Mouse (Mus musculus): ENCODE measurements around the gene Mta3. TPM values are rescaled to one million over a fixed set of nuclear protein-coding genes. Genes with fewer than 3 reads are reported as not detected.

Gene Mta3
- total and polyA plus RNA-seq, 3 experiments = 31.1 to 67.6 (median 39.2) TPM

DNA sequence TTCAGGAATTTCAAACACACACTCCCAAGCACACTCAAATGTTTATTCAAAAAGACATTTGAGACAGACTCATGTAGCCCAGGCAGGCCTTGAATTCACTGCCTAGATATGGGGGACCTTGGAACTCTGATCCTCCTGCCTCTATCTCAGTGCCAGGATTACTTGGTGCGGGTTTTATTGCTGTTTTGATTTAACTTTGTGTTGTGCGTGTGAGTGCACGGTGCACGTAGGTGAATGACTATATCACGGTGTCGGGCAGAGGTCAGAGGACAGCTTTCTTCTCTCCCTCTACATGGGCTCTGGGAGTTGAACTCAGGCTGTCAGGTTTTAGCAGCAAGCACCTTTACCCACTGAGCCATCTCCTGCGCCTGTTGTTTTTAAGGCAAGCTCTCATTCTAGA, 61.1 kb downstream of the Mta3 start:
- no peak overlapping the region for H3K27ac ChIP-seq (ENCODE audit: insufficient read depth, low read depth)
- no peaks in the 10 kb centered on the region for H3K79me2 ChIP-seq (replicated peaks; ENCODE audit: control insufficient read depth, extremely low read depth, insufficient read depth, poor library complexity, severe bottlenecking)
- H3K4me2 ChIP-seq (ENCODE audit: insufficient read depth, low read depth, poor library complexity, severe bottlenecking) = no peak overlapping the region
- no peaks in the 10 kb centered on the region for H3K9me3 ChIP-seq (replicated peaks; ENCODE audit: low read length)
- dilution Hi-C loops (cut with MboI; ENCODE audit: extremely low pct_ligation_motif_present, extremely low pct_unique_long_range_greater_than_20kb, low sequenced_read_pairs) = no loop called here
- peaks cover 0 to 31% of the 10 kb centered on the region in 2 experiments; a peak in 2 of 4 replicates for H3K4me1 ChIP-seq (ENCODE audit: control insufficient read depth in 1 of 2, insufficient read depth in 2 of 2)
- TF ChIP-seq UBTF (IDR thresholded peaks at IDR 0.05; ENCODE audit: low read depth, low read length) (no peak), KAT2A (IDR thresholded peaks at IDR 0.05; ENCODE audit: insufficient replicate concordance, low read length) (no peak), ELF1 (IDR thresholded peaks at IDR 0.05; ENCODE audit: low read depth, low read length) (no peak), BHLHE40 (IDR thresholded peaks at IDR 0.05; ENCODE audit: low read depth, low read length) (no peak), ZC3H11A (IDR thresholded peaks at IDR 0.05; ENCODE audit: low read depth, low read length) (no peak), MAX (IDR thresholded peaks at IDR 0.05; ENCODE audit: low read length) (no peak), USF1 (IDR thresholded peaks at IDR 0.05; ENCODE audit: low read depth, low read length) (no peak), HCFC1 (IDR thresholded peaks at IDR 0.05; ENCODE audit: low read depth, low read length) (no peak), CHD2 (IDR thresholded peaks at IDR 0.05; ENCODE audit: low read length) (no peak), ZMIZ1 (IDR thresholded peaks at IDR 0.05; ENCODE audit: low read depth, low read length) (no peak), POLR2AphosphoS2 (IDR thresholded peaks at IDR 0.05; ENCODE audit: low read depth, low read length) (no peak), RAD21 (IDR thresholded peaks at IDR 0.05; ENCODE audit: low read depth, low read length) (no peak), PAX5 (IDR thresholded peaks at IDR 0.05; ENCODE audit: low read length) (no peak), USF2 (conservative IDR thresholded peaks at IDR 0.05; ENCODE audit: low read depth, low read length) (no peak), SIN3A (IDR thresholded peaks at IDR 0.05; ENCODE audit: low read length) (no peak), NELFE (IDR thresholded peaks at IDR 0.05; ENCODE audit: low read depth, low read length) (no peak), JUND (conservative IDR thresholded peaks at IDR 0.05; ENCODE audit: low read depth, low read length) (no peak), TBP (conservative IDR thresholded peaks at IDR 0.05; ENCODE audit: low read depth, low read length) (no peak), IRF4 (IDR thresholded peaks at IDR 0.05; ENCODE audit: low read depth, low read length) (no peak)
- in situ Hi-C loops (cut with MboI; ENCODE audit: low pct_ligation_motif_present, low pct_unique_long_range_greater_than_20kb, low sequenced_read_pairs) = no loop called here
- H3K36me3 ChIP-seq (replicated peaks in 1 of 2; ENCODE audit: control insufficient read depth in 1 of 2, insufficient read depth in 1 of 2, low read length in 1 of 2) = peaks cover 31 to 73% of the 10 kb centered on the region in 2 experiments
- H3K27me3 ChIP-seq (replicated peaks) = no peaks in the 10 kb centered on the region
- no peak for DNase-seq (ENCODE audit: extremely low read depth)
- H3K4me3 ChIP-seq (replicated peaks in 1 of 3; ENCODE audit: low read depth in 2 of 3, low read length in 2 of 3, poor library complexity in 1 of 3) = no peak overlapping the region
- no peak overlapping the region for H3K9ac ChIP-seq (ENCODE audit: insufficient read depth, low read depth)

DNA sequence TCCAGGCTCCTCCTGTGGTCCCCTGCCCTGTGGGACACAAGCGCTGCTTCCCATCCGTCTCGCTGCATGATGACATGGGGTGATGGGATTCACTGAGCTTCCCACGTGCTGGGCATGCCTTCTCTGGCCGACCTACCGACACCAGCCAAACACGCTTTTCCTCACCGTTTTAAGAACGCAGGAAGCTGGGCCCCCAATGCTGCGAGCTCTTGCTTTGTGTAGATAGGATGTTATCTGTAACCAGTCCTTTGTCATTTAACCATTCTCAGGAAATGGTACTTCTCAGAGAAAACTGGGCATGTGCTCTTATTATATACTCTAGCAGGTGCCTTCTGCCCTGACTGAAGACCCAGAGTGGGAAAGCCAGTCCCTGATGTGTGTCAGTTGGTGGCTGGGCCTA, 62.3 kb downstream of the Mta3 start:
- Histone ChIP-seq H3K27ac (ENCODE audit: insufficient read depth, low read depth) (no peak overlapping the region), H3K79me2 (replicated peaks; ENCODE audit: control insufficient read depth, extremely low read depth, insufficient read depth, poor library complexity, severe bottlenecking) (no peaks in the 10 kb centered on the region), H3K4me3 (replicated peaks in 1 of 3; ENCODE audit: low read depth in 2 of 3, low read length in 2 of 3, poor library complexity in 1 of 3) (no peak overlapping the region), H3K27me3 (replicated peaks) (no peaks in the 10 kb centered on the region), H3K4me2 (ENCODE audit: insufficient read depth, low read depth, poor library complexity, severe bottlenecking) (no peak overlapping the region), H3K4me1 (ENCODE audit: control insufficient read depth in 1 of 2, insufficient read depth in 2 of 2) (peaks cover 0 to 31% of the 10 kb centered on the region in 2 experiments; a peak in 2 of 4 replicates), H3K9ac (ENCODE audit: insufficient read depth, low read depth) (no peak overlapping the region), H3K9me3 (replicated peaks; ENCODE audit: low read length) (no peaks in the 10 kb centered on the region), H3K36me3 (replicated peaks in 1 of 2; ENCODE audit: control insufficient read depth in 1 of 2, insufficient read depth in 1 of 2, low read length in 1 of 2) (peaks cover 20 to 71% of the 10 kb centered on the region in 2 experiments)
- no peak for DNase-seq (ENCODE audit: extremely low read depth)
- dilution Hi-C loops (cut with MboI; ENCODE audit: extremely low pct_ligation_motif_present, extremely low pct_unique_long_range_greater_than_20kb, low sequenced_read_pairs) = no loop called here
- in situ Hi-C loops (cut with MboI; ENCODE audit: low pct_ligation_motif_present, low pct_unique_long_range_greater_than_20kb, low sequenced_read_pairs) = no loop called here
- TF ChIP-seq PAX5 (IDR thresholded peaks at IDR 0.05; ENCODE audit: low read length) (no peak), HCFC1 (IDR thresholded peaks at IDR 0.05; ENCODE audit: low read depth, low read length) (no peak), BHLHE40 (IDR thresholded peaks at IDR 0.05; ENCODE audit: low read depth, low read length) (no peak), USF1 (IDR thresholded peaks at IDR 0.05; ENCODE audit: low read depth, low read length) (no peak), JUN (IDR thresholded peaks at IDR 0.05; ENCODE audit: insufficient read depth, low read depth, low read length) (no peak), E2F4 (IDR thresholded peaks at IDR 0.05; ENCODE audit: insufficient replicate concordance, low read depth, low read length) (no peak), MYC (IDR thresholded peaks at IDR 0.05; ENCODE audit: low read depth, low read length) (no peak), POLR2AphosphoS2 (IDR thresholded peaks at IDR 0.05; ENCODE audit: low read depth, low read length) (no peak), POLR2A (IDR thresholded peaks at IDR 0.05; ENCODE audit: low read depth, low read length) (no peak), CTCF (conservative IDR thresholded peaks at IDR 0.05 in 1 of 2, IDR thresholded peaks at IDR 0.05 in 1 of 2; ENCODE audit: low read depth in 2 of 2, low read length in 2 of 2) (no peak), NRF1 (IDR thresholded peaks at IDR 0.05; ENCODE audit: low read depth, low read length) (no peak)
